Mouse (Mus musculus) olfactory bulb, adult 2 months (tissue): Measurements from ENCODE around the gene Clspn. TPM values are rescaled to one million over a fixed set of nuclear protein-coding genes. Genes with fewer than 3 reads are reported as not detected.

Source experiments
- H3K27ac ChIP-seq: fragments of 200-500 bp; 2 replicates; pipeline ENCODE4 v1.5.1; 2012; ENCODE audit warnings: low read depth, low read length; ENCODE audit not compliant: insufficient read depth
- H3K4me1 ChIP-seq: fragments of 200-500 bp; 2 replicates; pipeline ENCODE4 v1.6.1; 2012; ENCODE audit warnings: low read length; ENCODE audit not compliant: control insufficient read depth, insufficient read depth
- H3K4me3 ChIP-seq: fragments of 200-500 bp; 2 replicates; pipeline ENCODE4 v1.5.1; 2012; ENCODE audit warnings: mild to moderate bottlenecking, low read depth, low read length, moderate library complexity; ENCODE audit not compliant: insufficient read depth
- CTCF ChIP-seq: fragments of 200-500 bp; IDR thresholded peaks from 2 replicates; pipeline ENCODE4 v1.5.1; 2012; ENCODE audit warnings: low read depth, mild to moderate bottlenecking, low read length, moderate library complexity; ENCODE audit not compliant: insufficient read depth
- POLR2A ChIP-seq: fragments of 200-500 bp; IDR thresholded peaks from 2 replicates; pipeline ENCODE4 v1.6.1; 2012; ENCODE audit warnings: mild to moderate bottlenecking, low read depth, low read length, moderate library complexity; ENCODE audit not compliant: insufficient read depth
- WGBS: fragments of 180-500 bp; shearing (Covaris S2); methylation state at CpG from one replicate; pipeline ENCODE4 v1.1.7; 2018; 5-methylcytosine and 5-hydroxymethylcytosine counted together
- polyA plus RNA-seq: library from polyadenylated mRNA; stranded (reverse); fragments of >200 nt; gene quantifications from 2 replicates; pipeline ENCODE4 v1.2.4, GENCODE M21; 2012; ENCODE audit warnings: low replicate concordance; ENCODE audit not compliant: missing spikeins, insufficient read depth, insufficient read length

The Clspn gene
- polyA plus RNA-seq, 1 experiment = not detected

DNA sequence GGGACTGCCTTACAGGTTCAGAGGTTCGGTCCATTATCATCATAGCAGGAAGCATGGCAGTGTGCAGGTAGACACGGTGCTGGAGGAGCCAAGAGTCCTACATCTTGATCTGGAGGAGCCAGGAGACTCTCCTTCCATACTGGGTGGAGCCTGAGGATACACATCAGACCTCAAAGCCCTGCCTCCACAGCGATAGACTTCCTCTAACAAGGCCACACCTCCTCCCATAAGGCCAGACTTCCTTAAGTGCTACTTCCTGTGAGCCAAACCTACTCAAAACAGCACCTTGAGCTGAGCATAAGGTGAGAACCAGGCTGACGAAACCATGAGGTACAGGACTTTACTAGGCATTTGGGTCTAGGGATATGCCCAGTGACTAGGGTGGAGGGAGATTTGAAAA lies 59.6 kb downstream of the Clspn start:
- Histone ChIP-seq H3K4me3 (no peak overlapping the region), H3K4me1 (peaks cover 13% of the 10 kb centered on the region), H3K27ac (no peak overlapping the region)
- 88% methylated on average over 4 of the region's 4 CpGs for WGBS
- no peak for TF ChIP-seq POLR2A
- TF ChIP-seq CTCF = no peak

DNA sequence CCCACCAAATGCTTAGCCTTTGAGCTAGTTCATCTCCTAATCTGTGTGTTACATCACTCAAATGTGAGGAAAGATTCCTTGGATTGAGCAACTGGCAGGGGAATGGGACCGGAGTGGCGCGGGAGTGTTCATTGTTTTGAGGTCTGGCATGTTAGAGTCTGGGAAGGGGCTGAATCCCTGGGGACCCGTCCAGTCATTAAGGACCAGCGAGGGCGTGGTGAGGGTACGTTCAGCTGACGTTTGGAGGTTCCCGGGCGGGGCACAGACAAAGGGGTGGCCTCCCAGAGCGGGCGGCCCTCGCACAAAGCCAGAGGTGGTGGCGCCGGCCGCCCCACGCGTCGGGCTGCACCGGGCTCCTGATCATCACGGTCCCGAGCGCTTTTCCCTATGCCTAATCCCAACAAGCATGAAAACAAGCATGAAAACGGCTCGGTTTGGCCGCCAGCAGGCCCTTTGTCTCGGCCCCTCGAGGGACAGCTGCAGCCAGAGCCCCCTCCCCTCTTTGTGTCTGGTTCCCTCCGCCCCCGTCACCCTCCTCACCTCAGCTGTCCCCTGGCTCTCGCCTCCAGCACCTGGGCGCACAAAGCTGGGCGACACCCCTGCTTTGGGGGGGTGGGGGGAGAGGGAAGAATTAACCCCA lies 63.1 kb downstream of the Clspn start:
- WGBS = 13% methylated on average over 33 of the region's 33 CpGs
- Histone ChIP-seq H3K4me3 (no peak overlapping the region), H3K27ac (no peak overlapping the region), H3K4me1 (peaks cover 4% of the 10 kb centered on the region)
- TF ChIP-seq POLR2A = no peak
- no peak for TF ChIP-seq CTCF

DNA sequence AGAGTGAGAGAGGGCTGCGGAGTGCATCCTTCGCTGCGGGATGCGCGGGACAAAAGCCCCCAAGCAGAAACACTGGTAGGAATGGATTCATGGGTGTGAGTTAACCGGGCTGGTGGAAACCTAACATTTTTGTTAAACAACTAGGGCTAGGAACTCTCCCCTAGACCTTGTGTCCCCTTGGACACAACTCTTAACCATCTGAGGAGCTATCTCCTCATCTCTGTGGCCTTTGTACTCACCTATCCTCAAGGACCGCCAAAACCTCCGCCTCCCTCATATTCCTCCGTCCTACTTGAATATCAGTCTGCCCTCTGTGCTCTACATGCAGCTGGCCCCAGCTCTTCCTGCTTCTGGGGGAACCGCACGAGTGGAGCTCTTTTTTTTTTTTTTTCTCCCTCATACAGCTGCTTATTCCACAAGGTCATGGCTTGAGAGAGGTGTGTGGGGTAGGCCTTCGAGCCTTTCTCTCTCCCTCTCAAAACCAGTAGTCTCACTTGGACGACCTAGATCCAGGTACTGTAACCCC lies 63.7 kb downstream of the Clspn start:
- Histone ChIP-seq H3K4me3 (no peak overlapping the region), H3K27ac (no peak overlapping the region), H3K4me1 (peaks cover 4% of the 10 kb centered on the region)
- 53% methylated on average over 13 of the region's 13 CpGs for WGBS
- TF ChIP-seq CTCF = no peak
- TF ChIP-seq POLR2A = no peak

DNA sequence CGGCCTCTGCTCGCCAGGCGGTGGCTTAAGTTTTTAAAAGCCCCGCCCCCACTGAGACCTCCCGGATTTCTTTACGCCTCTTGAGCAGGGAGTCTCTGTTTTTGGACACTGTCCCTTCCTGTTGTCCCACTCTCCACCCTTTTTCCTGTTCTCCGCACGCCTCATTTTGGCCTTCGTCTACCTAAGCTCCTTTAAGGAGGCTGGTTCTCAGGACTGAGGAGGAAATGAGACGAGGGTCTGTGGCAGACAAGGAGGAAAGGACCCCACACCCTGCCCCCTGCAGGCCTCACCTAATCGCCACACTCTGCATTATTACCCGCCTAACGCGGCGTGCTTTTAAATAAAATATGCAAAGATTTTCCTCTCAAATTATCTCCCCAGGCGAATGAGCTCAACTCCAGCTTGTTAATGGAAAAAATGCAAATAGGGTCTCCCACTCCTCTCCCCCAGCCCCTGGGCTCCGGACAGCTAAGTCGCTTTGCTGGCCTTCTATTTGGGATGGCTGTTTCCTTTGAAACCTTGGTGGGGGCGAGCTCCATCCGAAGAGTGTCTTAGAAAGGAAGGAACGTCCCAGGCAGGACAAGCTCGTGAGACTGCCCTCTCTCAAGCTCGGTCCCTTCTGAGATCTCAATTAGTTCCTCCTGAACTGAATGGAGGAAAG lies 70.4 kb downstream of the Clspn start:
- H3K4me3 ChIP-seq = no peak overlapping the region
- H3K4me1 ChIP-seq = no peaks in the 10 kb centered on the region
- TF ChIP-seq POLR2A (no peak), CTCF (no peak)
- H3K27ac ChIP-seq = no peak overlapping the region
- 30% methylated on average over 23 of the region's 23 CpGs for WGBS

DNA sequence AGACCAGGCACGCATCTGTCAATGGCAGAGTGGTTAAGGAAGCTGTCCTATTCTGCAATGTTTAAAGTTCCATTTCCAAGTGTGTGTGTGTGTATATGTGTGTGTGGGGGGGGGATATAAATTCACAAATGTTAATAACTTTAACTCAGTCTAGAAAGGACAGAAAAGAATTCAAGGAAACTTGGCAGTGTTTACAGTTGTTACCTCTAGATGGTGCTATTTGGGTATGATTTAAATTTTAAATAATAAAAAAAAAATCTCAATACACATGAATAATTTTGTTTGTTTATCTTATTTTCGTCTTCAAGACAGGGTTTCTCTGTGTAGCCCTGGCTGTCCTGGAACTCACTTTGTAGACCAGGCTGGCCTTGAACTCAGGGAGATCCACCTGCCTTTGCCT lies 75.2 kb downstream of the Clspn start:
- peaks cover 9% of the 10 kb centered on the region for H3K4me1 ChIP-seq
- TF ChIP-seq CTCF = no peak
- no peak for TF ChIP-seq POLR2A
- WGBS = 39% methylated on average over 2 of the region's 2 CpGs
- no peak overlapping the region for H3K4me3 ChIP-seq
- H3K27ac ChIP-seq = no peak overlapping the region

DNA sequence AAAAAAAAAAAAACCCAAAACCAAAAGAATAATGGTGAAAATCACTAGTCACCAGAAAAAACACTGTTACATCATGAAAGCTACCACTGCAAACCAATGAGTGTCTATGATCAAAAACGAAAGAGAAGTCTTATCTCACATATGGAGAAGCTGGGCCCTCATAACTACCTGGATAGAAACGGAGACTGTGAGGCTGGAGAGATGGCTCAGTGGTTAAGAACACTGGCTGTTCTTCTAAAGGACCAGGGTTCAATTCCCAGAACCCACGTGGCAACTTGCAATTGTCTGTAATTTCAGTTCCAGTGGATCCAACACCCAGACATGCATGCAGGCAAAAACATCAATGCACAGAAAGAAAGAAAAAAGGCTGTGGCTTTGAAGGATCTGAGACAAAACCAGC lies 75.9 kb downstream of the Clspn start:
- TF ChIP-seq CTCF (no peak), POLR2A (no peak)
- WGBS = 73% methylated on average over 3 of the region's 3 CpGs
- H3K4me3 ChIP-seq = no peak overlapping the region
- peaks cover 9% of the 10 kb centered on the region for H3K4me1 ChIP-seq
- no peak overlapping the region for H3K27ac ChIP-seq

DNA sequence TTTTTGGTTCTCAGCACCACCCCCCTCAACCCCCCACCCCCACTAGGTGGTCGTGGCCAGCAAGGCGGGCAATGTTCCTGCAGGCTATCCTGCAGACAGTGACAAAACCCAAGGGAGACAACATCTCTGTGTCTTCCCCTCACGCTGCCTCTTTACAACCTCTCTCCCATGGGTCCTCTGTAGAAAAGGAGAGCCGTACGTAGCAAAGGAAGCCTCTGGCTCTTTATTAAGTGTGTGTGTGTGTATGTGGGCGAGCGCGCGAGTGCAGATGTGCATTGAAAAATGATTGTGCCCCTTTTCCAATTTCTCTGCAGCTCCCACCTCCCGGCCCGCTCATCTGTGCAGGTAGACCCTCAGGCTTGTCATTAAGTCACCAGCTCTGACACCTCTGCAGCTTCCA lies 79.6 kb downstream of the Clspn start:
- no peak for TF ChIP-seq POLR2A
- no peak for TF ChIP-seq CTCF
- 23% methylated on average over 11 of the region's 11 CpGs for WGBS
- no peak overlapping the region for H3K27ac ChIP-seq
- H3K4me3 ChIP-seq = peak overlapping the region; percentile 36; the same call in 1 of the 2 replicates
- H3K4me1 ChIP-seq = peaks cover 9% of the 10 kb centered on the region

DNA sequence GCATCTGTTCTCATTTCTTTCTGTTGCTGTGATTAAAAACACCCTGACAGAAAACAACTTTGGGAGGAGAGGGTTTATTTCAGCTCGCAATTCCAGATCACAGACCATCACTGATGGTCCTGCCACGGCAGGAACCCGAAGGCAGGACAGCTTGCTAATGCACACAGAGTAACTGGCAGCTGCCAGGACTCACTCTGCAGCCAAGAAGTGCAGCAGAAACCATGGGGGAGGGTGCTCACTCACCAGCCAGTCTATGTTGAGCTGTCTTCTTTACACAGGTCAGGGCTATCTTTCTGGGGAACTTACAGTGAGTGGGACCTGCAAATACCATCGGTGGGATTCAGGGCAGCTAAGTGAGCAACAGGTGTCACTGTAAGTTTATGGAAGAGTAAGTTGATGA lies 80.7 kb downstream of the Clspn start:
- Histone ChIP-seq H3K4me1 (peaks cover 9% of the 10 kb centered on the region), H3K27ac (no peak overlapping the region), H3K4me3 (no peak overlapping the region)
- no peak for TF ChIP-seq CTCF
- no peak for TF ChIP-seq POLR2A
- 62% methylated on average over 4 of the region's 4 CpGs for WGBS

DNA sequence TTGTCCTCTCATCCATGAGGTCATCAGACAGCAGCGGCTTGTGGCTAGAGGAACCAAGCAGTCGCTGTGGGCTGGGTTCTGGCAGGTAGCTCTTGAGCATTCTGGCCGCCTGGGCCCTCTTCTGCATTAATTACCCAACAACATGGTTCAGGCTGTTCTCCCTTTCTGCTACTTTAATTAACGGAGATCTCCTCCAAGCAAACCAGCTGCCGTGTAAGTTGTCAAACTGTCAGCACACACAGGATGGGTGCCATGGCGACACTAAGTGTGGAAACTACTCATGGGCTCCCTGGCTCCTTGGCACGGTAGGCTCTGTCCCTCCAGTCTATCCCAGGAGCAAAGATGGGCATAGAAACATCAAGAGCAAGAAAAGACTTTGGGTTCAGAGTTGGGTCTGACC lies 82.6 kb downstream of the Clspn start:
- Histone ChIP-seq H3K4me3 (no peak overlapping the region), H3K4me1 (peaks cover 9% of the 10 kb centered on the region), H3K27ac (no peak overlapping the region)
- WGBS = 37% methylated on average over 7 of the region's 7 CpGs
- TF ChIP-seq CTCF = no peak
- TF ChIP-seq POLR2A = no peak
